Mouse (Mus musculus) frontal cortex, postnatal 10 days (tissue): ENCODE data around the gene Dgcr2.
A peak's percentile ranks its signal among the peaks of the same experiment; 100 is the strongest.

Experiments used
- DNase-seq, 2 experiments: peaks; one replicate each; pipeline ENCODE4 v3.0.0; 2022; ENCODE audit warnings: low spot score in 2 of 2, mixed read lengths in 1 of 2

The Dgcr2 gene

GRCm38 (mm10) chr16:17898462-17898861 is at the start of gene Dgcr2, which contains the start of gene Tssk2:
Gene Dgcr2 (minus strand): TSS chr16:17898562.
Gene Tssk2 (plus strand): TSS chr16:17898637.
- no peak for DNase-seq

GRCm38 (mm10) chr16:17945081-17945831 is 46.9 kb upstream of the Dgcr2 start:
- no peak for DNase-seq

- DNase-seq = no peak
Observed at GRCm38 (mm10) chr16:17943466-17943865, 45.1 kb upstream of the Dgcr2 start.

GRCm38 (mm10) chr16:17939255-17939751 is 40.9 kb upstream of the Dgcr2 start:
- no peak for DNase-seq

- DNase-seq = no peak
Observed at GRCm38 (mm10) chr16:17938821-17939220, 40.5 kb upstream of the Dgcr2 start.

GRCm38 (mm10) chr16:17938187-17938586 is 39.8 kb upstream of the Dgcr2 start:
- DNase-seq = no peak

GRCm38 (mm10) chr16:17936776-17937175 is 38.4 kb upstream of the Dgcr2 start:
- no peak for DNase-seq

- no peak for DNase-seq
Observed at GRCm38 (mm10) chr16:17934445-17934910, 36.1 kb upstream of the Dgcr2 start.

GRCm38 (mm10) chr16:17933594-17934444 is 35.5 kb upstream of the Dgcr2 start:
- no peak for DNase-seq

- no peak for DNase-seq
Observed at GRCm38 (mm10) chr16:17931906-17932460, 33.6 kb upstream of the Dgcr2 start.

- DNase-seq = no peak
Observed at GRCm38 (mm10) chr16:17929631-17930030, 31.3 kb upstream of the Dgcr2 start.

GRCm38 (mm10) chr16:17929211-17929610 is 30.8 kb upstream of the Dgcr2 start:
- DNase-seq = no peak

- peak; percentile 62 to 70 for DNase-seq
Observed at GRCm38 (mm10) chr16:17928627-17929104, 30.3 kb upstream of the Dgcr2 start.

- DNase-seq = peak; percentile 76 to 86
Observed at GRCm38 (mm10) chr16:17928087-17928580, 29.8 kb upstream of the Dgcr2 start, which contains the start of gene Slc25a1. Gene Slc25a1 (minus strand): TSS chr16:17928219.

- DNase-seq = peak in 1 of 2 experiments; percentile 41
Observed at GRCm38 (mm10) chr16:17927351-17928082, 29.2 kb upstream of the Dgcr2 start.

GRCm38 (mm10) chr16:17922163-17922538 is 23.8 kb upstream of the Dgcr2 start:
- no peak for DNase-seq

GRCm38 (mm10) chr16:17921325-17922162 is 23.2 kb upstream of the Dgcr2 start:
- DNase-seq = peak; percentile 93 to 97

- no peak for DNase-seq
Observed at GRCm38 (mm10) chr16:17920586-17920985, 22.2 kb upstream of the Dgcr2 start.

- DNase-seq = no peak
Observed at GRCm38 (mm10) chr16:17914307-17915249, 16.2 kb upstream of the Dgcr2 start, which contains the start of gene Gsc2. Gene Gsc2 (minus strand): TSS chr16:17915059.
